Mouse (Mus musculus): Measurements from ENCODE around the gene Lrrc4. TPM values are rescaled to one million over a fixed set of nuclear protein-coding genes. Genes with fewer than 3 reads are reported as not detected.

The Lrrc4 gene
- polyA plus RNA-seq, 1 experiment from 2014 or later = 0.87 TPM

DNA sequence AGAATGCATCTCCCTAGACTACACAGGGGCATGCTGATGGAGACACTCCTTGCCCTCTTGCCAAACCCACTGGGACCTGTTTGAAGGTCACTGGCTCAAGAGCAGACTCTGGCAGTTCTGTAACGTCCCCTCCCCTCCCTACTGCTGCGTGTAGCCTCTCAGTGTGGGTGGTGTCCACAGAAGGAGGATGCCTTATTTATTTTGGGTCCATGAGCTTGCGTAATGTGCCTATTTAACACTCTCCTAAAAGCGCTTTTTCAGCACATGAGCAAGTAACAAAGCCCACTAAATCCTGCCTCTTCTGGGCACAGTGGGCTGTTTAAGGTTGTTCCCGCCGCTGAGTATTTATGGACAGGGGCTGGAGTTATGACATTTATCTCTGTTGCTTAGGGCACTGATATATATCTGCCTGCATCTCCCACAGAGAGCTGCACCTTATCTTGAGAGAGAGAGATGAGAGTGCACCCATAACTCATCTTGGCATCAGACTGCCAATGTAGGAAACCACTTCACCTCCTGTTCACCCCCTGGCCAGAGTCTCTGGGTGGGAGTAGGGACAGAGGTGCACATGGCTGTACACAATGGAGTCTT is 63.6 kb downstream of the Lrrc4 start:
- Histone ChIP-seq H3K27me3 (ENCODE audit: control insufficient read depth, insufficient read depth, low read length) (no peaks in the 10 kb centered on the region), H3K9me3 (ENCODE audit: control insufficient read depth, low read depth, low read length) (no peaks in the 10 kb centered on the region), H3K4me3 (ENCODE audit: low read depth, low read length) (no peak overlapping the region), H3K4me2 (replicated peaks; ENCODE audit: low read depth, low read length) (no peak overlapping the region), H3K9ac (replicated peaks; ENCODE audit: low read depth, low read length) (no peak overlapping the region), H3K4me1 (ENCODE audit: control insufficient read depth, insufficient read depth, low read length) (no peaks in the 10 kb centered on the region), H3K27ac (ENCODE audit: low read length) (no peak overlapping the region), H3K36me3 (ENCODE audit: control insufficient read depth, insufficient read depth, low read length) (no peaks in the 10 kb centered on the region)
- ATAC-seq (ENCODE audit: insufficient number of reproducible peaks, insufficient read depth, low FRiP score, low read depth) = no peak
- 76% methylated on average over 6 of the region's 6 CpGs for WGBS

DNA sequence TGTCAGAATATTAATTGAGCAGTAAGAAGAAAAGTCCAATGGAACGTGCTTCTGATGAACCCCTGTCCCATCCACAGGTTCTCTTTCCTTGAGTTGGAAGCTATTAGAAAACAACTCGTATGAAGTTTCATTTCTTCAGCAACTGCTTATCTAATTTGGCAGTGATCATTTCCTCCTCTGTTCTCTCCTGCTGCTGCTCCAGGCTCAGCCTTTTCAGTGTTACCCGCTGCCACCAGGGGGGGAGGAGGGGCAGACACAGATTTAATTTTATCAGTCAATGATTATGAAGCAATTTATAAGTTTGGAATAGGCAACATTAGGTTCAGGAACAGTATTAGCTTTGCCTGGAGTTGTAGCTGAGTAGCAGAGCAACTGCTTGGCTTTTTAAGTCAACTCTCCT is 64.9 kb downstream of the Lrrc4 start:
- Histone ChIP-seq H3K4me1 (ENCODE audit: control insufficient read depth, insufficient read depth, low read length) (peaks cover 7% of the 10 kb centered on the region; the same call in 1 of the 2 replicates), H3K27me3 (ENCODE audit: control insufficient read depth, insufficient read depth, low read length) (no peaks in the 10 kb centered on the region), H3K27ac (ENCODE audit: low read length) (no peak overlapping the region), H3K4me3 (ENCODE audit: low read depth, low read length) (no peak overlapping the region), H3K9me3 (ENCODE audit: control insufficient read depth, low read depth, low read length) (no peaks in the 10 kb centered on the region), H3K36me3 (ENCODE audit: control insufficient read depth, insufficient read depth, low read length) (no peaks in the 10 kb centered on the region), H3K4me2 (replicated peaks; ENCODE audit: low read depth, low read length) (no peak overlapping the region), H3K9ac (replicated peaks; ENCODE audit: low read depth, low read length) (no peak overlapping the region)
- 81% methylated on average over 3 of the region's 3 CpGs for WGBS
- ATAC-seq (ENCODE audit: insufficient number of reproducible peaks, insufficient read depth, low FRiP score, low read depth) = no peak

DNA sequence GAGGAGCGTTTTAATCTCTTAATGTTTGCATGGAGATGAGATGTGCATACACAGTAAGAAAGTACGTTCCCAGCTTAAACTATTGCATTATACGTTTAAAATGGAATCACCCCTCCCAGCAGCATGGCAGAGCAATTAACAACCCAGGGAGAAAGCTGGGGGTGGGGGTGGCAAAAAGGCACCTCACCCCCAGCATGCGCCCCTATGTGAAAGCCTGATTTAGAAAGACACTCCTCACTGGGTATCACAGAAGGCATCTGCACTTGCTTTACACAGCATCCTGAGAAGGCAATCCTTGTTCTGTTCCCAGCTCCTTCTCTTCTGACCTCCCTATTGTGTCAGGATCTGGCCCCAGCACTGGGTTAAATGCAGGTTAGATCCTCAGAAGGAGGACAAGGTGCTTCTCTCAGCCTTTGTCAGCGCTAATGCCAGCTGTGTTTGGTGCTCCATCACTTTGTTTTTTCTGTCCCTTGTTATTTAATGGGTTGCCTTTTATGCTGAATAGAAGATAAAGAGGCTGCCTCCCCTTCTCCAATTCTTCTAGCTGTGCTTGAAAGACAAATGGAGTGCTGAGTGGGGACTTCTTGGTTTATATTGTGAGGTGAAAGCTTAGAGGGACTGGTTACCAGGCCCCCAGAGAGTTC is 69.3 kb downstream of the Lrrc4 start:
- Histone ChIP-seq H3K27me3 (ENCODE audit: control insufficient read depth, insufficient read depth, low read length) (no peaks in the 10 kb centered on the region), H3K9ac (replicated peaks; ENCODE audit: low read depth, low read length) (no peak overlapping the region), H3K27ac (ENCODE audit: low read length) (no peak overlapping the region), H3K36me3 (ENCODE audit: control insufficient read depth, insufficient read depth, low read length) (no peaks in the 10 kb centered on the region), H3K4me3 (ENCODE audit: low read depth, low read length) (no peak overlapping the region), H3K4me2 (replicated peaks; ENCODE audit: low read depth, low read length) (no peak overlapping the region), H3K4me1 (ENCODE audit: control insufficient read depth, insufficient read depth, low read length) (peaks cover 10% of the 10 kb centered on the region; the same call in 1 of the 2 replicates), H3K9me3 (ENCODE audit: control insufficient read depth, low read depth, low read length) (no peaks in the 10 kb centered on the region)
- 21% methylated on average over 5 of the region's 5 CpGs for WGBS
- no peak for ATAC-seq (ENCODE audit: insufficient number of reproducible peaks, insufficient read depth, low FRiP score, low read depth)

DNA sequence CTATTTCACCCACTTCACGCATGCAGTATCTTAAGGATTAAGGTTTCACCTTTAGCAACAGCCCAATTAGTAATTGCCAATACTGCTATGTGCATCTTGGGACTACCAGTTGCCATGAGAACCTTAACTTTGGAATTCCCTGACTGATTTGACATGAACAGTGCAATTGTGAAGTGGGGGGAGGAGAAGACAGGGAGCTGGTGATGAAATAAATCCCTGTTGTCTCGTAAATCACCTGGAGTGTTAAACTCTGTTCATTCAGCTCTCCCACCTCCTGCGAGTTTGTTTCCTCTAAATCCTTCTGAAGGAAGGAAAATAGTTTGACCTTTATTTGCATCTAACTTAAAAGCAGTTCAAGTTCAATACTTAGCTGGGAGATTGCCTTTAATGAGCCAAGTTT is 69.8 kb downstream of the Lrrc4 start:
- 31% methylated on average over 3 of the region's 3 CpGs for WGBS
- no peaks in the 10 kb centered on the region for H3K27me3 ChIP-seq (ENCODE audit: control insufficient read depth, insufficient read depth, low read length)
- H3K4me1 ChIP-seq (ENCODE audit: control insufficient read depth, insufficient read depth, low read length) = peaks cover 10% of the 10 kb centered on the region; the same call in 1 of the 2 replicates
- H3K9ac ChIP-seq (replicated peaks; ENCODE audit: low read depth, low read length) = no peak overlapping the region
- no peaks in the 10 kb centered on the region for H3K9me3 ChIP-seq (ENCODE audit: control insufficient read depth, low read depth, low read length)
- no peaks in the 10 kb centered on the region for H3K36me3 ChIP-seq (ENCODE audit: control insufficient read depth, insufficient read depth, low read length)
- no peak overlapping the region for H3K4me3 ChIP-seq (ENCODE audit: low read depth, low read length)
- H3K27ac ChIP-seq (ENCODE audit: low read length) = no peak overlapping the region
- no peak for ATAC-seq (ENCODE audit: insufficient number of reproducible peaks, insufficient read depth, low FRiP score, low read depth)
- no peak overlapping the region for H3K4me2 ChIP-seq (replicated peaks; ENCODE audit: low read depth, low read length)

DNA sequence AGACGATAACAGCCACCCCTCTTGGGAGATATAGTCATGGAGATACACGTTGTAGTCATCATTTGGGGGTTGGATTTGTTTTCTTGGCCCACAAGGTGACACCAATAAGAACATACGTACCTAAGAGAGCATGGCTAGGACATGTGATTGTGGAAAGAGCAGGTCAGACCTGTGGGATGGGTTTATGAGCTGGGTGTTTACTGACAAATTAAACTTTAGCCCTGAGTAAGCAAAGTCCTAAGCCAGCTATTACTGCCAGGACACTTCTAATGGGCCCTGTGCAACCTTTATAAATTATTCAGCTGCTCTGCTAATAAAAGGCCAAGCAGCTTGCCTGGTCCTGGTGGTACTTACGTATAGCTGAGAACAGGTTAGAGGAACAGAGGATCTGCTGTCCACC is 73.3 kb downstream of the Lrrc4 start:
- H3K36me3 ChIP-seq (ENCODE audit: control insufficient read depth, insufficient read depth, low read length) = no peaks in the 10 kb centered on the region
- no peaks in the 10 kb centered on the region for H3K9me3 ChIP-seq (ENCODE audit: control insufficient read depth, low read depth, low read length)
- no peaks in the 10 kb centered on the region for H3K27me3 ChIP-seq (ENCODE audit: control insufficient read depth, insufficient read depth, low read length)
- no peak for ATAC-seq (ENCODE audit: insufficient number of reproducible peaks, insufficient read depth, low FRiP score, low read depth)
- H3K27ac ChIP-seq (ENCODE audit: low read length) = no peak overlapping the region
- no peak overlapping the region for H3K4me2 ChIP-seq (replicated peaks; ENCODE audit: low read depth, low read length)
- H3K9ac ChIP-seq (replicated peaks; ENCODE audit: low read depth, low read length) = no peak overlapping the region
- peaks cover 16% of the 10 kb centered on the region; the same call in 1 of the 2 replicates for H3K4me1 ChIP-seq (ENCODE audit: control insufficient read depth, insufficient read depth, low read length)
- 65% methylated on average over 4 of the region's 4 CpGs for WGBS
- H3K4me3 ChIP-seq (ENCODE audit: low read depth, low read length) = no peak overlapping the region

DNA sequence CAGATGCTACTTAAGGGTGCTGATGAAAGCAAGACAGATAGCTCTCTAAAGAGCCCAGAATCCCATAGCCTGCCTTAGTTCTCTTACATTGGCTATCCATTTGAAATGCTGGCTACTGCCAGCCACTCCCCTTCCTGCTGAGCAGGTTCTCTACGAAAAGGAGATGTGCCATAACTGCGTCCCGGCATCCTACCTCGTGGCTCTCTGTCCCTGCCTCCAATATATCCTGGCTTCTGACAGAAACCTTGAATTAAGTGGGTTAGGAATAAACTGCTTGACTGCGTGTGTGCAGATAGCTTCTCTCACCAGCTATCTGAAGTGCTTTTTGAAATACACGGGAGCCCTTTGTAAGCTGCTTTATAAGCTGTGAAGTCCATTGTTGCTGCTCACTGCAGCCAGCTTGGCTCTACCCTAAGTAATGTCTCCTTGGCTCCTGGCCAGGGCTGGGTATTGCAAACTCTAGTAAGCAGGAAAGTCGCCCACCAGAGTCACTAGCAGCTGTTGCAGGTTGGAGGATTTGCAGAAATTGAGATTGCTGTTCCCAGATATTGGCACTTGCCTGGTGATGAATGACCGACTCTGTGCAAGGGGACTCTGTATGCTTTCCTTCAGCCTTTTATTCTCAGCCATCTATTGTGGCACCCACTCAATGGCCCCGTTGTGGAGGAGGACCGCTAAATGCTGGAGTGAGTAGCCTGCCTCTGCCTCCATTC is 75.1 kb downstream of the Lrrc4 start:
- H3K27ac ChIP-seq (ENCODE audit: low read length) = no peak overlapping the region
- H3K4me2 ChIP-seq (replicated peaks; ENCODE audit: low read depth, low read length) = no peak overlapping the region
- no peak for ATAC-seq (ENCODE audit: insufficient number of reproducible peaks, insufficient read depth, low FRiP score, low read depth)
- H3K36me3 ChIP-seq (ENCODE audit: control insufficient read depth, insufficient read depth, low read length) = no peaks in the 10 kb centered on the region; the same call in 1 of the 2 replicates
- H3K27me3 ChIP-seq (ENCODE audit: control insufficient read depth, insufficient read depth, low read length) = no peaks in the 10 kb centered on the region
- peaks cover 7% of the 10 kb centered on the region; the same call in 1 of the 2 replicates for H3K4me1 ChIP-seq (ENCODE audit: control insufficient read depth, insufficient read depth, low read length)
- no peak overlapping the region for H3K9ac ChIP-seq (replicated peaks; ENCODE audit: low read depth, low read length)
- no peak overlapping the region for H3K4me3 ChIP-seq (ENCODE audit: low read depth, low read length)
- WGBS = 58% methylated on average over 10 of the region's 10 CpGs
- H3K9me3 ChIP-seq (ENCODE audit: control insufficient read depth, low read depth, low read length) = no peaks in the 10 kb centered on the region

DNA sequence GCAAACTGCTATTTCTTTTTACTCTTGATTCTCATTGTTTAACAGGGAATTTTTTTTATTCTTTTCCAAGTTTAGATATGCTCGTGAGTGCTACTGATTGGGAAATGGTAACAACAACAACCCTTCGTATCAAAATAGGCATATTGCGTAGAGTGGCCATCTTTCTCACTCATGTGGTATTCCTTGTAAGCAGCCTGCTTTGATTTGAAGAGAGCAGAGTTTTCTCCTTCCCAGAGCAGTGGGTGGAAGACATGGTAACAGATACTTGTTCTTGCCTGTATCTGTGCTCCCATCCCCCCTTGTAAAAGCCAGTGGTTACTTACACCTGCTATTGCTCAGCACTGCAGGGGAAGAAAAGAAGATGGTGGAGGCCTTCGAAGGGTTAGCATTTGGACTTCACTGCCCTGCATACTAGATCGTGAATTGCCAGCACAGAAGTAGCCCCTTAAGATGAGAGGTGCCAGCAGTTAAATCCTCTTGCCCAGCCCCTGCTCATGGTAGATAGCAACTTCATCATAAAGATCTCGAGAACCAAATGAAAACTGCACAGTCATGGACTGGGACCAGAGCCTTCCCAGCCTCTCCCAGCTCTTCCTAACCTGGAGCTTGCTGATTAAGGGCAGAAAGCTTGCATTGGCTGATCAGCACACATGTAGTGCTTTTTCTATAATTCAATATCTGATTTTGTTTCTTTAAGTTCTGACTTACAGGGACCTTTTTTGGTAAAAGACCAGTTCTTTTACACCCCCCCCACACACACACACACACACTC is 77.2 kb downstream of the Lrrc4 start:
- Histone ChIP-seq H3K9me3 (ENCODE audit: control insufficient read depth, low read depth, low read length) (no peaks in the 10 kb centered on the region), H3K9ac (replicated peaks; ENCODE audit: low read depth, low read length) (no peak overlapping the region), H3K27me3 (ENCODE audit: control insufficient read depth, insufficient read depth, low read length) (no peaks in the 10 kb centered on the region), H3K36me3 (ENCODE audit: control insufficient read depth, insufficient read depth, low read length) (no peaks in the 10 kb centered on the region; the same call in 1 of the 2 replicates), H3K4me2 (replicated peaks; ENCODE audit: low read depth, low read length) (no peak overlapping the region), H3K27ac (ENCODE audit: low read length) (no peak overlapping the region), H3K4me1 (ENCODE audit: control insufficient read depth, insufficient read depth, low read length) (peaks cover 7% of the 10 kb centered on the region; the same call in 1 of the 2 replicates), H3K4me3 (ENCODE audit: low read depth, low read length) (no peak overlapping the region)
- ATAC-seq (ENCODE audit: insufficient number of reproducible peaks, insufficient read depth, low FRiP score, low read depth) = no peak
- WGBS = 92% methylated on average over 6 of the region's 6 CpGs

DNA sequence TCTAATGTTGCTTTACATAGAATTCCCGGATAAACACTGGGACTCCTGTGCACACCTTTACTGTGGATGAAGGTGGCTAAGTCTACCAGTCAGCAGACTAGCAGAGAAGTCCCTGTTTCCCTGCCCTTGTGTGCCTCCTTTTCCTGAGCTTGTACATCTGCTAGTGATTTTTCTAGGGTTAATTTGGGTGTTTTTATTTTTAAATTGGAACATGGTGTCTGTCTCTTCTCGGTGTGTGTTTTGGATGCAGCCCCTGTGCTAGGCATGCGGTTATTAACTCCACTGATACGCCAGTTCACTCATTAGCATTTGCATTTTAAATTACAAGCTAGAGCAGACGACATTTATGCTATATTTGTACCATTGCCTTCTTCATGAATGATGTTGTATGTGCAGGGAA is 77.9 kb downstream of the Lrrc4 start:
- ATAC-seq (ENCODE audit: insufficient number of reproducible peaks, insufficient read depth, low FRiP score, low read depth) = no peak
- peaks cover 7% of the 10 kb centered on the region; the same call in 1 of the 2 replicates for H3K4me1 ChIP-seq (ENCODE audit: control insufficient read depth, insufficient read depth, low read length)
- no peaks in the 10 kb centered on the region; the same call in 1 of the 2 replicates for H3K36me3 ChIP-seq (ENCODE audit: control insufficient read depth, insufficient read depth, low read length)
- H3K9me3 ChIP-seq (ENCODE audit: control insufficient read depth, low read depth, low read length) = no peaks in the 10 kb centered on the region
- H3K9ac ChIP-seq (replicated peaks; ENCODE audit: low read depth, low read length) = no peak overlapping the region
- no peak overlapping the region for H3K27ac ChIP-seq (ENCODE audit: low read length)
- no peak overlapping the region for H3K4me3 ChIP-seq (ENCODE audit: low read depth, low read length)
- WGBS = 91% methylated on average over 5 of the region's 5 CpGs
- no peaks in the 10 kb centered on the region for H3K27me3 ChIP-seq (ENCODE audit: control insufficient read depth, insufficient read depth, low read length)
- H3K4me2 ChIP-seq (replicated peaks; ENCODE audit: low read depth, low read length) = no peak overlapping the region

All from stomach, embryonic 14.5 days (tissue).